Mouse (Mus musculus) ES-E14 (cell line): Measurements from ENCODE around the gene Actl10.

Experiments used
- HCFC1 ChIP-seq: IDR thresholded peaks from 2 replicates; pipeline ENCODE4 v1.6.1; 2012; ENCODE audit warnings: low read length, inconsistent platforms, borderline replicate concordance; ENCODE audit not compliant: insufficient read depth
- MAFK ChIP-seq: IDR thresholded peaks from 2 replicates; pipeline ENCODE4 v1.6.1; 2014; ENCODE audit warnings: mild to moderate bottlenecking, low read depth, low read length, inconsistent platforms; ENCODE audit not compliant: insufficient read depth
- ZC3H11A ChIP-seq: IDR thresholded peaks from 2 replicates; pipeline ENCODE4 v1.6.1; 2012; ENCODE audit warnings: low read depth, mild to moderate bottlenecking, inconsistent platforms, low read length, borderline replicate concordance
- ZNF384 ChIP-seq: IDR thresholded peaks from 2 replicates; pipeline ENCODE4 v1.6.1; 2012; ENCODE audit warnings: low read depth, low read length, inconsistent platforms

- TF ChIP-seq MAFK (no peak), ZC3H11A (no peak), ZNF384 (no peak), HCFC1 (no peak)
These were observed 49.7 kb downstream of the Actl10 start for GRCm38 (mm10) chr2:154601324-154601723.
